Mouse (Mus musculus) fat pad, adult 2 months (tissue): ENCODE measurements around the gene Ppp1cb.
"Not testable (repeated sequence)": the region's sequence is repeated elsewhere in the genome, so short reads cannot be mapped to it uniquely, and the experiment has no call there.

Experiments
- DNase-seq: peaks from one replicate; pipeline ENCODE4 v3.0.0-alpha.2; 2011; ENCODE audit warnings: low read depth, low spot score; ENCODE audit errors: extremely low read depth

Gene Ppp1cb

DNA sequence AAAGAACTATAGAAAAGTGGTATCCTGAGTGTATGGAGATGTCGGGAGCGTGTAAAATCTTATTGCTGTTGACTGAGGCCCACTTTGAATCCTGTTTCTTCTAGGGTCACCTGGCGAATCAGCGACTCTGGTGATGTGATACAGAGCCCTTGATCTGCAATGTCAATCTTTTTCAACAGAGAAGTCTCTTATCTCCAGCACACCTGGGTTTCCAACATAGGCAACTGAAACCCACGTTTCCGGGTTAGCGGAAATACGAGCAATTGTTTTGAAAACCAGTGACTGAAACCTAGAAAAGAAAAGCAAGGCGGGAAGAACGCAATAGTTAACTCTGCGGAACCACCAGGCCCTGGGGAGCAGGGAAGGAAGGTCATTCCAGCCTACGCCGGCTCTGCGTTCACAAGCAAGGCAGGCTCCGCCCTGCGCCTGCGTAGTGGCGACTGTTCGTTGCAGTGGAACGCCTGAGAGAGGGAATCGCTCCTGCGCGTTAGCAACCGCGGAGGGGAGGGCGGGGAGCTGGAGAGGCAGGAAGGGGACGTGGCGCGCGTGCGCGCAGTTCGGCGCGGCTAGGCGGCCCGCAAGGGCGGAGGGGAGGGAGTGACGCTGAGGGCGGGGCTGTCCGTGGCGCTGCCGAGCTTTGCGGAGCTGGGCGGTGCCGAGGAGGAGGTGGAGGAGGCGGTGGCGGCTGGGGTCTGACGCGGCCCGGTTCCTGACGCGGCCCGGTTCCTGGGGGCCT lies at the start of gene Ppp1cb:
Gene Ppp1cb (plus strand): TSS at position 436 of the 736 bp plus-strand sequence.
- DNase-seq: peak; percentile 81

DNA sequence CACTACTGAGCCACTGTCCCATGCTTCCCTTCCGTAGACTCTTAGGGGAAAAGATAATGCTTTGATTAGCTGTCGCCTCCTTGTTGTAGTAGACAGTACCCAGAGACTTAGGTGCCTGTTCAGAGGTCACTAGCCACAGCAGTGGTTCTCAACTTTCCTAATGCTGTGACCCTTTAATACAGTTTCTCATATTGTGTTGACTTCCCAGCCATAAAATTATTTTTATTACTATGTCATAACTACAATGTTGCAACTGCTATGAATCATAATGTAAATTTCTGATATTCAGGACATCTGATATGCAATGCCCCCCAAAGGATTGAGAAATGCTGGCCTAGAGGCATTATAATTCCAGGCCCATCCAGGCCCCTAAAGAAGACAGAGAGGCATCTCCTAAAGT lies 48.9 kb upstream of the Ppp1cb start:
- DNase-seq: no peak

DNA sequence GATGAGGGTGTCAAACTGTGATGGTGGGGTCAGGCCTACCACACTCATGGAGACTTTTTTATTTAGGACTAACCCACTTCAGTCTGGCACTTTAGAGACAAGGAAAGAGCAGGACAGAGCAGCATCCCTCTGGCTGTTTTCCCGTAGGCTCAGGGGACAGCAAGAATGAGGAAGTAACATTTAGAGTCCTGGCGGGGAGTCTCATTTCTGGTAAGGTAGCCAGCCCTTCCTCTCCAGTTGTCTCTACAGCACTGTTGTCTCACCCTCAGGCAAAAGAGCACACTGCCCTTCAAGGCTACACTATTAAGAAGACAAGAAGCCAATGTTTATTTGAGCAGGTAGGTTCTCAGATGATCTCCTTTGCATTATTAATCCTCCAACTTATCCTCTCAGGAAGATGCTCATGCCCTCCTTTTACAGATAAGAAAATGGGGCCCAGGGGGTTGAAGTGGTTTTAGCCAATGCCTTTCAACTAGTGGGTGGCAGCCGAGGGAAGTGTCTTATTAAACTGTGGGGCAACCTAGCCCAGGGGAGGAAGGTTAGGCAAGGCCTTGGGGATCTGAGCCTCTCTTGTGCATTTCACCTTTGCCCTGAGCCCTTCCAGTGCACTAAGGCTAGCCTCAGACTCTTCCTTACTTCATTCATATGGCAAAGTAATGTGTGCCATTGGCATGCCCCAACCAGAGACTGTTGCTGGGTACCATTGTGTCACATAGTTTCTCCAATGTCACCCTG lies 47.5 kb upstream of the Ppp1cb start:
- DNase-seq: no peak

DNA sequence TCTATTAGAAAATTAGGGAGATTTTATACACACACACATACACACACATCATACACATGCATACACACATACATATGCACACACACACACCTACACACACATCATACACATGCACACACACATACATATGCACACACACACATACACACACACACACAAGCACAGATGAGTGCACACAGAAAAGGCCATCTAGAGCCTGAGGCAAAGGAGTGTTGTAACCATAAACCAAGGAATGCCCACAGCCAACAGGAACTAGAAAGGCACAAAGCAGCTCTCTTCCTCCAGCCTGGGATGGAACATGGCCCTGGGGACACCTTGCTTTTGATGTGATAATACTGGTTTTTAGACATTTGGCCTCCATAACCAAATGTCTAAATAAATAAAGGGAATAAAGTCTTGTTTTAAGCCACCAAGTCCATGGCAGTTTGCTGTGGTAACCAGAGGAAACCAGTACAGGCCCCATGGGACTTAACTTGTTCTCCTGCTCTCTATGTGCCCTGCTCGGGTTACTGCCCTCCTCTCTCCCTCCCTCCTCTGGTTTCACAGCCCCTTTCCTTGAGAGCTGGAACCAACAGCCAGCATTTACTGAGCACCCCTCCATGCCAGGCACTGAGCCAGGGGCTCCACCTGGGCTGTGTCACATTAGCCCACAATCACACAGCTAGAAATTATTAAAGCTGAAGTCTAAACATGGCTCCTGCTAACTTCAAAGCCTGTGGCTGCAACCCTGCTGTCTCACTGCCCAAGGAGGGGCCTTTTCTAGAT lies 46.3 kb upstream of the Ppp1cb start:
- no peak for DNase-seq

DNA sequence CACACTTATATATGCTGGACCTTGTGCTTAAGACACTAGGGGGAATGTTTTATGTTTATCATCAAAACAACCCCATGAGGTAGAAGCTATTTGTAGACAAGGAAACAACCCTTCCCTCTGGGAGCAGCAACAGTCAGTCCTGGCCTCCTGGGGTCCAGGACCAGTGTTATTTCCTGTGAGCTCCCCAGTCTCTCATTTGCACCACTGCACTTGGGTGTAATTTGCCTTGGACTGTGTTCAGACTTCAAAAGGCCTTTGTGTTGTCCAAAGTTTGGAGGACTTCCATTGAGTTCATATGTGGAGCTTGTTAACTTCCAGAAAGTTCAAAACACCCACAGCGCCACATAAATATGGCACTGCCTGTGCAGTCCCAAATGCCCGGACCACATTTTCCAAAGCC lies 45.6 kb upstream of the Ppp1cb start:
- DNase-seq: no peak

DNA sequence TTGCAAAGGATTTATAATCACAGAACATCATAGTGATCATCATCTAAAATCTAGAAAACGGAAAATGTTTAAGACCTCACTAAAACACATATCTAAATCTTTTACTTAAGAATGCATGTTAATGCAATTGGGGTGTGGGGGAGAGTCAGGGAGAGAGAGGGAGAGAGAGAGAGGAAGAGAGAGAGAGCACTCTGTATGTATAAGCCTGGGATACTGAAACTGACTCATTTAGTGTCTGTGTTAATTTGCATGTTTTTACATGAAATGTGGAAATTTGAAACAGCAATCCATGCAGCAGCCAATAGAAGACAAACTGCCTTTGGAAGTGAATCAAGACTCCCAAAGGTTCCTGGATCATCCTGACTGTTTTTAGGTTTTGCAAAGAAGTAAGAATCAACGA lies 45.1 kb upstream of the Ppp1cb start:
- no peak for DNase-seq

DNA sequence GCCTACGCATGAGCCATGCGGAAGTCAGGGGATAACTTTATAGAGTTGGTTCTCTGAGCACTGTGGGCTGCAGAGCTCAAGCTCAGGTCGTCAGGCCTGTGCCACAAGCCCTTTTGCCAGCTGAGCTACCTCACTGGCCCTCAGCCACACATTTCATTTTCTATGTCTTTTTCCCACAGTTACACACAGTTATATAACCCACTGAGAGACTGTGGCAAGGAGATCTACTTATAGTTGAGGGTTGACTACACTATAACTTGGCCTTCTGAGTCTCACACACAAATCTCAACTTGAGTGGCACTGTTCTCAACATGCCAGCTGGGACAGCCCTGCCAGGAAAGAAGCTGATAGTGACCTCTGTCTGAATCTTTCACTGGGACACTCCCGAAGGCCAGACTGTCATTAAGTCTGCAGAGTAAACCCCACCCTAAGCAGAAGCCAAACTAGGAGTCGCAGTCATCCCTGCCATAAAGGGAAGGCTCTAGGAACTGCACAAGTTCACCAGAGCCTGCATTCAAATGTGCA lies 44.1 kb upstream of the Ppp1cb start:
- DNase-seq: no peak

DNA sequence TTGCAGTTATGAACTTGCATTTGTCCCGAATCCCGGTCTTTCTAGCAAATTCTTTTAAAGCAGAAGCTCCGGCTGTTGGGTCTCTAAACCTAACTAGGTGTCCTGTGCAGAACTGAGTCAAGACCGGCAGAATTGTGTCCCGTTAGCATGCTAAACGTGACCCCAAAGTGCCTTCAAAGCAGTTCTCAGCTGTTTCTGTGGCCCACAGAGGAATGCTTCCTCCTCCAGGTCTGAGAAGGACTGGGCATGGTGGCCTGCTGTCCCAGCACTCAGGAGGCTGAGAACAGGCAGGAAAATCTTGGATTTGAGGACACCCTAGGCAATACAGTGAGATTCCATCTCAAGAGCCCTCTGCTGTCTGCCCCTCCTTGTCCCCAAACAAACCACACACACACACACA lies 43.1 kb upstream of the Ppp1cb start:
- DNase-seq: no peak

DNA sequence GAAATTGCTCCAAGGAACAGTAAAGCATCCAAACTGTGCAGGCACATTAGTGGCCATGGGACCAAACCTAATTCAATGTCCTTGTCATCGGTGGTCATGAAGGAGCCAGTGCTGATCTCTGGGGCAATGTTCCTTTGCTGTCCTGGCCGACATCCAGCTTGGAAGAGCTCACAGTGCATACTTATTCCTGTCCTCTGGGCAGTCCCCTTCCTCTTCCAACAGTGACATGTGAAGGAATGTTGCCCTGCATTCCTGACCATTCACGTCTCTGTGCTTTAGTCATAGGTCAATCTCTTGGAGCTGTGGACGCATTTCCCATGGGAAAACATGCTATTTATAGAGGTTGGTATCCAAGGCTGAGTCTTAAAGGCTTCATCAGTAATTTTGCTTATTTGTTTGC lies 41.8 kb upstream of the Ppp1cb start:
- DNase-seq: no peak

DNA sequence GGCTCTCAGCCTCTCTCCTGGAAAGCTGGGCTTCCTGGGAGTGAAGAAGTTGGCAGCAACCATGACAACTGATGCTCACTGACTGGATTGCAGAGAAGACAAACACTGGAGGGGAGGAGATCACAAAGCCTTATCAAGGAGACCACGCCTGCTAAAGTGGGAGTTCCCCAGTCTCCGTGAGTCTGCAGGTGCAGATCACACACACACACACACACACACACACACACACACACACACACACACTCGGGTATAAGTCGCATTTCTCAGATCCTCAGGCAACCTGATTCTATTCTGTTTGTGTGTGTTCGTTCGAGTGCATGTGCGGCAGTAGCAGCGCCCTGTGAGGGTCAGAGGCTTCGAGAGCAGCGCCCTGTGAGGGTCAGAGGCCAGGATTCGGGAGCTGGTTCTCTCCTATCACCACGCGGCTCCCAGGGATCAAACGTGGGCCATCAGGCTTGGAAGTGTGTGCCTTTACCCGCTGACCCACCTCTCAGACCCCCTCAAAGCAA lies 36.5 kb upstream of the Ppp1cb start:
- DNase-seq: no peak

DNA sequence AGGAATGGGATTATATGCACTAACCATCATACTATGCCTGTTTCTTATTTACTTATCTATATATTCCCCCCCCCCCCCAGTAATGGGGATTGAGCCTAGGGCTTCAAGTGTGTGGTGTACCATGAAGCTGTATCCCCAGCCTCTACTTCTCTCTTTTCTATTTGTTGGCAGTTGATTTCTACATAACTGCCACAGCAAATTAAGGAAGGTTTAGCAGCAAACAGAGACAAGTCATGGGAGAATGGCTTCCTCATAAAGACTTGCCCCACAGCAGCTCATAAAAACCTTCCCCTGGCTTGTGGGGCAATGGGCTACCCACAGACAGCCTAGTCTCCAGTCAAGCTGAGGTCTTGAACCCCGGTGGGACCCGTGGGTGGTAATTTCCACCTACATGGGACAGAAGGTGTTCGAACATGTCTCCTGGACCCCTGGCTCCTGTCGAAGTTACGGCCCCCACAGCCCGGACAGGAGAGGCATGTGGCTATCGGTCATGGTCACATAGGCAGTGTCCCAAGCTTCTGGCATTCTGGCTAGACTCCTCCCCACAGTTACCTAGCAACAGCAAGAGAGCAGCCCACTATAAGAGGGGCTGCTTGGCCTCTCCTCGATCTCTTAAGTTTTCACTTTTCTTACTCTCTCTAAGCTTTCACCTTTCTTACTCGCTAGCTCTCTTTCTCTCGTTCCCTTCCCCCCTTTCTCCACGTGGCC lies 35.1 kb upstream of the Ppp1cb start:
- DNase-seq: no peak

DNA sequence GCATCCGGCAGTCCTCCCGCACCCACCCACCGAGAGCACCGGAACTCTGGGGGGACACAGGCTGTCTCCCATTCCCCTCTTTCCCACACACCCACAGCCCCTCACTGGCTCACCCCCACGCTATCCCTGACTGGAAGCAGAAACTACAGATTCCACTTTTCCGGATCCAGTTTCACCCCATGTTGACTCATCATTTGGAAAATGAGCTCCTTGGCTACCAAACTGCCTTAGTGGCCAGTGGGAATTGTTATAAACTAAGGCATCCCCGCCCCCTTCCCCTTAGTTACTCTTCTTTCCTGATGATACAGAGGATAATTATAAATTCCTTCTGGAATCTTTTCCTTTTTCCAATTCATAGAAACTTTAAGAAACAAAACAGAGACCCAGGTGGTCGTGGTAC lies 34.2 kb upstream of the Ppp1cb start:
- no peak for DNase-seq

DNA sequence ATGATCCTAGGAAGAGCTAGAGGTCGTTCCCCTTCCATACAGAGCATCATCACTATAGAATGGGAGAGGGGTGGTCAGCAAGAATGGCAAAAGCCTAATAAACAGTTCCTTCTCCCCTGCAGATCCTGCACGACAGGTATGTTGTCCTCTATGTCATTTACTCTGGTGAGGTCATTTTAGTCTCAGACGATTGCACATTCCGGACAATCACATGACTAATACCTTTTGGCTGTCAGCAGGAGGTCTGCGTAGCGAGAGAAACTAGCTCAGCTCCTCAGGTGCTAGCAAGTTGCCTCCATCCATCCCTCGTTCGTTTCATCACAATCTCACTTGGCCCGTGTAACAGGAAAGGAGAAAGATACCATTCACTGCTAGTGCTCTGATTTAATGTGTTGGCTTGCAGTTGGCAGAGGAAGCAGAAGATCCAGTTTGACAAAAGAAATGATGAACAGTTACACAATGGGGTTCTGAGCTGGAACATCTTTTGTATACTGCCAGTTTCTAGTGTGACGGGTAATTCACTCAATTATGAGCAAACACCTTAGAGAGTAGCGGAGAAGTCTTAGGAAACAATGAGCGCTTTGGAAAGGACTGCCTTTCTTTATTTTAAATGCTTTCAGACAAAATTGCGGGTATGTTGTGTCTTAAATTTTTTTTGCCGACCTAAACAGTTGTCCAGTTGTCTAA lies 33.0 kb upstream of the Ppp1cb start:
- DNase-seq: peak; percentile 94

DNA sequence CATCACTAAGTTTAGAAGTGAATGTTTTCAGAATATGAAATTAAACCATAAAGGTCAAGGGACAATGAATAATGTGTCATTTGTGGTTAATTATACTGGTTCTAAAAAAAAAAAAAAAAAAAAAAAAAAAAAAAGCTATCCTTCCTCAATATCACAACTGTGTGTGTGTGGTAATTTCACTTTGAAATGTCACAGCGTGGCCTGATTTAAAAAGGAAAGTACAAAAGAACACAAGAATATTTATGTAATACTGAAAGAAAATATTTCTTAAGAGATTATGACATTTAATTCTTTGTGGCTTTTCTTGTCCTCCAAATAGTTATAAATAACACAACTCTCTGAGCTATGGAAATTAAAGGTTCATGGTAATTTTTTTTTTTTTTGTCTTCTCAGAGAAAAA lies 28.2 kb upstream of the Ppp1cb start:
- no peak for DNase-seq

DNA sequence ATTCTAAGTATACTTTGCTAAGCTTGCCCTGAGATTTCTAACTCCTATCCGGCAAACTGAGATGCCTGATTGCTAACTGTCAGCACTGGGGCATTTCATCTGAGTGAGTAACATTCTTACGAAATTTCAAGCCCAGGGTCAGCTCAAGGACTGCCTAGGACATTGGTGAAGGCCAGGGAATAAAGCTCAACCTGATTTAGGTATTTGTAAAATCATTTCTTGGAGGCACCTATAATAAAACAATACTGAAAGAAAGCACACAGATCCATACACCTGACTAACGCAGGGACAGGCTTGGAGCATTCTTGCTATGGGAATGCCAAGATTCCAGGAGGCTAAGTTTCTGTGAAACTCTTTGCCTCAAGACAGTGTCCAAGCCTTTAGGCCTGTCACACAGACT lies 24.3 kb upstream of the Ppp1cb start:
- DNase-seq: not testable (repeated sequence)

DNA sequence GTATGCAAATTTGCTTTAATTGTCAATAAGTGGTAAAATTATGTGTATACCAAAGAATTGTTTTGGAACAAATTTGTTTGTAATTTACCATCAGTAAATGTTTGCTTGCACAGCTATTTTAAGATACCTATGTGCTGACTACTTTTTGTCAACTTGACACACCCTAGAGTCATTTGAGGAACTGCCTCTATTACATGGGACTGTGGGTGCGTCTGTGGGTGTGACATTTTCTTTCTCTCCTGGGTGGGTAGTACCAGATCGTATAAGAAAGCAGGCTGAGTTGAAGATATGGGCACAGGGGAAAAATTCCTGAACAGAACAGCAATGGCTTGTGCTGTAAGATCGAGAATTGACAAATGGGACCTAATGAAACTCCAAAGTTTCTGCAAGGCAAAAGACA lies 23.0 kb upstream of the Ppp1cb start:
- no peak for DNase-seq

DNA sequence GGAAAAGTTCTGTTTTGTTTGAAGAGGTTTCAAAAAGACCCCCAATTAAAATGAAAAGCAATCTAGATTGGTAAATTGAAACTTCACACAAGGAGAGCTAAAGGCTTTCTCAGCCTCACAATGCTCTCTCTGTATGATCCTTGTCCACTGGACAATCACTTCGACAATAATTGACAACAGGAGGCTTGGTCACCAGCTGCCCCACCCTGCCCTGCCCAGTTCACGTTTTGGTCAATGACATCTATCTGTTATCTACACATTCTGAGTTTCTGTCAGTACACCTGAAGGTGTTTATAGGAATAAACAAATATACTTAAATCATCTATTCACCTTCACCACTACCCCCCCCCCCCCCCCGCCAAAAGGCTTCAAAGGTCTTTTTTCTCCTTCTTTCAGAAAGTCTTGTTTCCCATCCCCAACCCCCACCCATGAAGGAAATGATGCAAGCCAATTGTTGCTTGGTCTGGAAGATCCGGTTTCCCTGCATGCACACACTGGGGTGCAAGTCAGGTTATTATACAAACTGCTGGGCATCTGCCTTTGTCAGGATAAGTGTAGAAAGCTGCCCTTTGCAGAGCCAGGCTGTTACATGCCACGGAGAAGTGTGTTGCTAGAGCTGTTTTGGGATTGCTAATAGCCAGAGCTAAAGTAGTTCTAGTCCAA lies 20.6 kb upstream of the Ppp1cb start:
- no peak for DNase-seq

DNA sequence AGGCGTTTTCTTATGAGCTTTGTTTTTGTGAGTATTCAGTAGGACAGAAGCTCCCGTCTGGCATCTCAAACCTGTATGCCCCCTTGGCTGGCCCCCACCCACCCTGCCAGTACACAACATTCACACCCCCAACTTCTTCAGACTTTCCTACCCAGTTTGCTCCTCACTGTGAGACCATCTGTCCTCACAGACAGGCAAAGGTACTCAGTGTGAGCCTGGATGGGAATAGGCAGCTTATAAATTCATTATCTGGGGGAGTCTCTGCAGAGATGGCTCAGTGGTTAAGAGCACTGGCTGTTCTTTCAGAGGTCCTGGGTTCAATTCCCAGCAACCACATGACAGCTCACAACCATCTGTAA lies 20.1 kb upstream of the Ppp1cb start:
- DNase-seq: no peak

DNA sequence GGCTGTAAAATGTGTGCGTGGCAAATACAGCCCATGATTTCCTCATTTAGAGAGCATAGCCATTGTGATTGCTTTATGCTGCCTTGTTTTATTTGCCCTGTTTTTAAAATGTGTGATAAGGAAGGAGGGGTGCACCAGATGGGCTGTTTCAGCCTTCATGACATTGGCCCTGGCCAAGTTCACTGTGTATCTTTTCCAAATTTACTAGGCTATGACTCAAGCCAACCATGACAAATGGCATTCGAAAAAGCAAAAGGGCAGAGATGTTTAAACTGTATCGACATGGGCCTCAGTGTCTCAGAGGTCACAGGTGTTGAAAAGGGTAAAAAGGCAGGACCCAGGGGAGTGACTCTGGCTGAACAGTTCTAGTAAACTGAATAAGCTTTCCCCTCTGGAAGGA lies 17.3 kb upstream of the Ppp1cb start:
- DNase-seq: no peak
